Comparison of ENCODE assay signal across 27 mouse cellular contexts in the genomic region with DNA sequence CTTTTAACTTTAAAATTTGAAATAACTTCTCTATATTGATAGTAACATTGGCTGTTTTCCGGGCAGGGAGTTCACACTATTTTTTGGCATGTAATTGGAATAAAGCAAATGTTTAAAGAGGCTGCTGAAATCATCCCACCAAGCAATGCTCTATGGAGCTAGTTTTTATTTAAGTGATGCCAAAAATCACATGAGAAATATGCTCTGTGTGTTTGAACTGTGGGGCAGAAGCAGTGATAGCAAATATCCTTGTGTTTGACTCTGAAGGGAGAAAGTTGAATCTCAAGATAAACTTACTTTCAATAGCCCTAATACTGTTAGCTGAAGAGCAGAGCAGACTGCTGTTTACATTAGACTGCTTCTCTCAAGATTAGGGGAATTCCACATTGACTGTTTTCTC. TPM values are rescaled to one million over a fixed set of nuclear protein-coding genes. Genes with fewer than 3 reads are reported as not detected.
"Had no signal": no experiment of that assay in that cellular context is flagged by ENCODE, and none has a peak within 500 bp of the region (broad histone marks: within the 10 kb centered on the region; RNA-seq: fewer than 3 reads in every experiment).

No protein-coding gene starts in this region.

- DNase-seq: kidney, adult 11 months; kidney, adult 8-10 months; kidney, postnatal 10 days; kidney, postnatal 36 days; layer of hippocampus, postnatal 36 days; lung, adult 18-20 months; lung, postnatal 36 days; midbrain, embryonic 14.5 days; thymus, adult 18-20 months; thymus, postnatal 36 days had no signal

- H3K4me1 ChIP-seq: intestine, embryonic 15.5 days; kidney, embryonic 15.5 days; liver, embryonic 12.5 days; liver, embryonic 15.5 days had no signal

- H3K27me3 ChIP-seq: intestine, embryonic 15.5 days; liver, embryonic 12.5 days; liver, embryonic 15.5 days had no signal

- ATAC-seq: intestine, embryonic 15.5 days; liver, embryonic 12.5 days had no signal

- H3K4me3 ChIP-seq: intestine, embryonic 15.5 days; kidney, embryonic 15.5 days; left cerebral cortex, adult 2 months; liver, embryonic 12.5 days; liver, embryonic 15.5 days had no signal

- H3K4me2 ChIP-seq: intestine, embryonic 15.5 days; kidney, embryonic 15.5 days; liver, embryonic 12.5 days; liver, embryonic 15.5 days; midbrain, embryonic 11.5 days had no signal

- H3K9me3 ChIP-seq: intestine, embryonic 15.5 days; kidney, embryonic 15.5 days; liver, embryonic 12.5 days; liver, embryonic 15.5 days had no signal

- H3K36me3 ChIP-seq: intestine, embryonic 15.5 days; kidney, embryonic 15.5 days; liver, embryonic 12.5 days; liver, embryonic 15.5 days had no signal

- H3K27ac ChIP-seq: intestine, embryonic 15.5 days; kidney, embryonic 15.5 days; left cerebral cortex, adult 2 months; liver, embryonic 12.5 days; liver, embryonic 15.5 days had no signal

- H3K9ac ChIP-seq: intestine, embryonic 15.5 days; kidney, embryonic 15.5 days; liver, embryonic 12.5 days; liver, embryonic 15.5 days had no signal

RNA-seq across cellular contexts. Expression of a gene that starts 34.8 kb away (rescaled TPM):
- total RNA-seq: layer of hippocampus, adult 8-10 months; layer of hippocampus, postnatal 10 days; layer of hippocampus, postnatal 36 days; left cerebral cortex, adult 2 months; left cerebral cortex, postnatal 10 days; left cerebral cortex, postnatal 36 days; megakaryocyte-erythroid progenitor cell, adult 5-6 weeks; midbrain, postnatal 0 days had no signal
- polyA plus RNA-seq: limb, embryonic 11.5 days; midbrain, embryonic 11.5 days; midbrain, embryonic 14.5 days; midbrain, postnatal 0 days; neural tube, embryonic 11.5 days; neural tube, embryonic 14.5 days; small intestine, adult 2 months; testis, adult 2 months had no signal
